Mouse (Mus musculus) heart, postnatal 0 days (tissue): ENCODE results near the gene Hectd2. TPM values are rescaled to one million over a fixed set of nuclear protein-coding genes. Genes with fewer than 3 reads are reported as not detected.

Source experiments
- ATAC-seq: fragments of 200-750 bp; cut with Nextera tagmentation; 2 replicates; pipeline ENCODE4 v1.8.0; 2017; ENCODE audit warnings: low read depth, moderate number of reproducible peaks, moderate library complexity; ENCODE audit not compliant: insufficient read depth
- DNase-seq: peaks from one replicate; pipeline ENCODE4 v3.0.0-alpha.2; 2016; ENCODE audit warnings: low spot score
- H3K27ac ChIP-seq: fragments of 300-500 bp; sonication (generic); 2 replicates; pipeline ENCODE4 v1.5.1; 2014; ENCODE audit warnings: low read depth, mild to moderate bottlenecking
- H3K27me3 ChIP-seq: fragments of 300-500 bp; sonication (generic); 2 replicates; pipeline ENCODE4 v1.6.1; 2014; ENCODE audit warnings: low read length, mixed read lengths; ENCODE audit not compliant: control insufficient read depth, insufficient read depth
- H3K36me3 ChIP-seq: fragments of 300-500 bp; sonication (generic); replicated peaks from 2 replicates; pipeline ENCODE4 v1.6.1; 2014; ENCODE audit warnings: low read length, mixed read lengths; ENCODE audit not compliant: control insufficient read depth, insufficient read depth
- H3K4me1 ChIP-seq: fragments of 300-500 bp; sonication (generic); 2 replicates; pipeline ENCODE4 v1.6.1; 2014; ENCODE audit warnings: antibody characterized with exemption; ENCODE audit not compliant: control insufficient read depth, insufficient read depth
- H3K4me2 ChIP-seq: fragments of 300-500 bp; sonication (generic); 2 replicates; pipeline ENCODE4 v1.6.1; 2014; ENCODE audit warnings: low read depth, mild to moderate bottlenecking, low read length, moderate library complexity
- H3K4me3 ChIP-seq: fragments of 300-500 bp; sonication (generic); 2 replicates; pipeline ENCODE4 v1.5.1; 2014; ENCODE audit warnings: low read depth, low read length
- H3K9ac ChIP-seq: fragments of 300-500 bp; sonication (generic); replicated peaks from 2 replicates; pipeline ENCODE4 v1.6.1; 2014; ENCODE audit warnings: low read depth, low read length, mixed read lengths
- H3K9me3 ChIP-seq: fragments of 300-500 bp; sonication (generic); replicated peaks from 2 replicates; pipeline ENCODE4 v1.6.1; 2016; ENCODE audit warnings: low read length; ENCODE audit not compliant: control insufficient read depth
- CTCF ChIP-seq: IDR thresholded peaks from 2 replicates; pipeline ENCODE4 v1.5.1; 2016; ENCODE audit warnings: antibody characterized with exemption, control low read depth, low read depth
- EP300 ChIP-seq: IDR thresholded peaks from 2 replicates; pipeline ENCODE4 v1.6.1; 2016; ENCODE audit warnings: antibody characterized with exemption, low read depth
- WGBS: fragments of 180-500 bp; shearing (Covaris S2); extraction: QIAGEN DNeasy Blood & Tissue Kit; methylation state at CpG from one replicate; pipeline ENCODE4 v1.1.7; 2014; 5-methylcytosine and 5-hydroxymethylcytosine counted together
- polyA plus RNA-seq: library from polyadenylated mRNA; unstranded; fragments of >200 nt; fragmentation: Nextera tagmentation; extraction: Ambion mirVana; gene quantifications from 2 replicates; pipeline ENCODE4 v1.2.1, GENCODE M21; 2015
- total RNA-seq: library from RNA; depleted of rRNA; stranded (reverse); fragments of >200 nt; gene quantifications from 2 replicates; pipeline ENCODE4 v1.2.3, GENCODE M21; 2014; ENCODE audit warnings: low replicate concordance; rRNA removed

The Hectd2 gene
- total RNA-seq (3.9 and 5.3 TPM in 2 replicates), polyA plus RNA-seq (1.7 and 1.9 TPM in 2 replicates)

- peak; percentile 59 for DNase-seq
- Histone ChIP-seq H3K4me3 (peak within 1 kb of the TSS; percentile 93), H3K27me3 (no peaks in the 10 kb centered on the region), H3K27ac (peak within 1 kb of the TSS; percentile 87), H3K4me2 (peak within 1 kb of the TSS; percentile 96), H3K9me3 (no peaks in the 10 kb centered on the region), H3K36me3 (no peaks in the 10 kb centered on the region), H3K9ac (peak within 1 kb of the TSS; percentile 89), H3K4me1 (no peaks in the 10 kb centered on the region)
- 0% methylated on average over 46 of the region's 92 CpGs for WGBS
- TF ChIP-seq EP300 (no peak), CTCF (no peak)
- peak; percentile 86 for ATAC-seq
Observed at GRCm38 (mm10) chr19:36554046-36554784, at the start of gene Hectd2. TSS of gene Hectd2 (plus strand) at chr19:36554639.

- H3K4me2 ChIP-seq: no peak overlapping the region
- no peaks in the 10 kb centered on the region for H3K27me3 ChIP-seq
- no peaks in the 10 kb centered on the region for H3K9me3 ChIP-seq
- WGBS: 85% methylated on average over 2 of the region's 2 CpGs
- H3K4me1 ChIP-seq: no peaks in the 10 kb centered on the region
- no peaks in the 10 kb centered on the region for H3K36me3 ChIP-seq
- DNase-seq (no peak), ATAC-seq (no peak)
- TF ChIP-seq CTCF (no peak), EP300 (no peak)
- no peak overlapping the region for H3K9ac ChIP-seq
- H3K27ac ChIP-seq: no peak overlapping the region
- H3K4me3 ChIP-seq: no peak overlapping the region
Observed at GRCm38 (mm10) chr19:36504716-36505115, 49.7 kb upstream of the Hectd2 start.

- 58% methylated on average over 1 of the region's 1 CpGs for WGBS
- no peaks in the 10 kb centered on the region for H3K9me3 ChIP-seq
- no peaks in the 10 kb centered on the region for H3K27me3 ChIP-seq
- DNase-seq (no peak), ATAC-seq (no peak)
- H3K9ac ChIP-seq: no peak overlapping the region
- TF ChIP-seq CTCF (no peak), EP300 (no peak)
- H3K4me1 ChIP-seq: no peaks in the 10 kb centered on the region
- no peak overlapping the region for H3K27ac ChIP-seq
- H3K36me3 ChIP-seq: no peaks in the 10 kb centered on the region
- no peak overlapping the region for H3K4me2 ChIP-seq
- H3K4me3 ChIP-seq: no peak overlapping the region
Observed at GRCm38 (mm10) chr19:36511305-36511704, 43.1 kb upstream of the Hectd2 start.

GRCm38 (mm10) chr19:36518461-36518860 is 36.0 kb upstream of the Hectd2 start:
- no peak for TF ChIP-seq CTCF
- no peak for TF ChIP-seq EP300
- Histone ChIP-seq H3K27me3 (no peaks in the 10 kb centered on the region), H3K27ac (no peak overlapping the region), H3K4me2 (no peak overlapping the region), H3K9me3 (no peaks in the 10 kb centered on the region), H3K4me1 (no peaks in the 10 kb centered on the region), H3K36me3 (no peaks in the 10 kb centered on the region), H3K9ac (no peak overlapping the region), H3K4me3 (no peak overlapping the region)
- no peak for ATAC-seq
- WGBS: 14% methylated on average over 2 of the region's 2 CpGs
- DNase-seq: no peak

- no peak for TF ChIP-seq CTCF
- no peak for TF ChIP-seq EP300
- WGBS: 81% methylated on average over 2 of the region's 2 CpGs
- Histone ChIP-seq H3K27ac (no peak overlapping the region), H3K27me3 (no peaks in the 10 kb centered on the region), H3K9ac (no peak overlapping the region), H3K4me1 (no peaks in the 10 kb centered on the region), H3K4me3 (no peak overlapping the region), H3K9me3 (no peaks in the 10 kb centered on the region), H3K4me2 (no peak overlapping the region), H3K36me3 (no peaks in the 10 kb centered on the region)
- DNase-seq (no peak), ATAC-seq (no peak)
Observed at GRCm38 (mm10) chr19:36521568-36521967, 32.9 kb upstream of the Hectd2 start.
